29 mouse cellular contexts compared by ENCODE assay signal in the genomic region with DNA sequence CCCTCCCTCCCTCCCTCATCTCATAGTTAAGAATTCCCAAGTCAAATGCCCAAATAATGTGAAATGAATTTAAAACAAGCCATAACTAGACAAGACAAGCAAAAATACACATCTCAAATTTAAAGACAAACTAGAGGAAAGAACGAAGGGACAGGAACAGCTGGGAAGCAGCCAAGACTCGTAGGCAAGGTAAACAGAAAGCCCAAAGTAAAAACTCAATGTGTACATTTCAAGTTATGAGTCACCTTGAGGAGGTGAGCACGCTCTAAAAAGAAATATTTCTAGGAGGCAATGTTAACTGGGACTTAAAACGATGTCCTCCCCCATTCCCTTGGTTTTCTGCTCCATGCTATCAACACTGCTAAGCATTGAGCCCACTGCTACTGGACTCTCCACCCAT.
DNase-seq lines count a peak whose midpoint lies in the region; ATAC-seq lines count a peak whose summit lies in the region.
"Had no signal": no experiment of that assay in that cellular context is flagged by ENCODE, and none has a peak within 500 bp of the region (broad histone marks: within the 10 kb centered on the region; RNA-seq: fewer than 3 reads in every experiment).

No protein-coding gene starts in this region.

- H3K27me3 ChIP-seq in lung, embryonic 16.5 days (ENCODE audit: control insufficient read depth, insufficient read depth, low read depth, low read length): no peaks in the 10 kb centered on the region
- H3K27me3 ChIP-seq: heart, embryonic 15.5 days; hindbrain, embryonic 13.5 days; limb, embryonic 15.5 days; liver, embryonic 13.5 days; megakaryocyte, embryonic 14.5 days; midbrain, embryonic 12.5 days; neural tube, embryonic 12.5 days had no signal

- 32% methylated on average over 4 of the region's 4 CpGs for WGBS in lung, embryonic 16.5 days

- no peaks in the 10 kb centered on the region for H3K9me3 ChIP-seq in lung, embryonic 16.5 days (ENCODE audit: control insufficient read depth, low read length)
- H3K9me3 ChIP-seq: G1E; heart, embryonic 10.5 days; heart, embryonic 15.5 days; hindbrain, embryonic 13.5 days; limb, embryonic 10.5 days; limb, embryonic 15.5 days; liver, embryonic 13.5 days; megakaryocyte, embryonic 14.5 days; midbrain, embryonic 12.5 days; neural tube, embryonic 12.5 days had no signal

- H3K27ac ChIP-seq in lung, embryonic 16.5 days (ENCODE audit: low read length): no peak overlapping the region; the same call in 1 of the 2 replicates
- H3K27ac ChIP-seq: heart, embryonic 10.5 days; heart, embryonic 15.5 days; hindbrain, embryonic 13.5 days; limb, embryonic 10.5 days; limb, embryonic 15.5 days; liver, embryonic 13.5 days; midbrain, embryonic 12.5 days; neural tube, embryonic 12.5 days had no signal

- H3K4me3 ChIP-seq in lung, embryonic 16.5 days (ENCODE audit: low read length): no peak overlapping the region
- H3K4me3 ChIP-seq: heart, embryonic 10.5 days; heart, embryonic 15.5 days; hindbrain, embryonic 13.5 days; limb, embryonic 10.5 days; limb, embryonic 15.5 days; liver, embryonic 13.5 days; megakaryocyte, embryonic 14.5 days; midbrain, embryonic 12.5 days; myocyte; neural tube, embryonic 12.5 days had no signal

- H3K9ac ChIP-seq in lung, embryonic 16.5 days (ENCODE audit: low read length): no peak overlapping the region
- H3K9ac ChIP-seq: heart, embryonic 15.5 days; hindbrain, embryonic 13.5 days; limb, embryonic 15.5 days; liver, embryonic 13.5 days; midbrain, embryonic 12.5 days; neural tube, embryonic 12.5 days had no signal

- peak; percentile 25 for DNase-seq in heart, adult 11 months
- DNase-seq in heart, postnatal 14 days: no peak
- no peak for DNase-seq in lung, postnatal 14 days
- DNase-seq in urinary bladder, postnatal 14 days (ENCODE audit: low spot score): peak; percentile 69
- DNase-seq in urinary bladder, adult 2 months (ENCODE audit: low spot score): no peak
- DNase-seq in kidney, postnatal 14 days: no peak
- DNase-seq: adrenal gland, adult 8-10 months; cerebellum, adult 8-10 months; cerebellum, postnatal 25 days; gastrocnemius, postnatal 14 days; heart, postnatal 4 days; kidney, adult 11 months; kidney, postnatal 25 days; liver, embryonic 13.5 days; right cerebral cortex, adult 18-20 months; thymus, adult 2 months; thymus, postnatal 36 days had no signal

- intact Hi-C loops in heart, postnatal 14 days (cut with DNase I): no loop called here

- peak; percentile 59; the same call in 1 of the 2 replicates for ATAC-seq in lung, embryonic 16.5 days (ENCODE audit: low read depth)
- ATAC-seq: forebrain, embryonic 14.5 days had no signal

- no peaks in the 10 kb centered on the region for H3K36me3 ChIP-seq in lung, embryonic 16.5 days (ENCODE audit: control insufficient read depth, insufficient read depth, low read length)
- H3K36me3 ChIP-seq: G1E; heart, embryonic 10.5 days; heart, embryonic 15.5 days; hindbrain, embryonic 13.5 days; limb, embryonic 10.5 days; limb, embryonic 15.5 days; liver, embryonic 13.5 days; midbrain, embryonic 12.5 days; neural tube, embryonic 12.5 days had no signal

- no peak overlapping the region for H3K4me2 ChIP-seq in lung, embryonic 16.5 days (ENCODE audit: low read depth, low read length)
- H3K4me2 ChIP-seq: heart, embryonic 15.5 days; hindbrain, embryonic 13.5 days; limb, embryonic 15.5 days; liver, embryonic 13.5 days; midbrain, embryonic 12.5 days; neural tube, embryonic 12.5 days had no signal

- no peaks in the 10 kb centered on the region for H3K4me1 ChIP-seq in lung, embryonic 16.5 days (replicated peaks; ENCODE audit: control insufficient read depth, insufficient read depth, low read length)
- H3K4me1 ChIP-seq: heart, embryonic 10.5 days; heart, embryonic 15.5 days; hindbrain, embryonic 13.5 days; limb, embryonic 15.5 days; liver, embryonic 13.5 days; megakaryocyte, embryonic 14.5 days; midbrain, embryonic 12.5 days; neural tube, embryonic 12.5 days had no signal

Comparison
In these comparisons a context has a peak if more than half of its experiments do, and no peak if none do; other contexts are left out.
1. DNase-seq: peak in heart, adult 11 months (single experiment) and urinary bladder, postnatal 14 days (single experiment); none in heart, postnatal 14 days (0 of 2), lung, postnatal 14 days (single experiment), urinary bladder, adult 2 months (single experiment) and kidney, postnatal 14 days (single experiment).